Mouse (Mus musculus) effector memory CD4-positive, alpha-beta T cell, adult 5 months (primary cell): Measurements from ENCODE around the gene Lrp2. TPM values are rescaled to one million over a fixed set of nuclear protein-coding genes. Genes with fewer than 3 reads are reported as not detected.

Source experiments
- polyA plus RNA-seq: library from polyadenylated mRNA; unstranded; fragments of 100-300 nt; shearing (Covaris generic); gene quantifications from one replicate; pipeline ENCODE4 v1.2.1, GENCODE M21; 2017

Lrp2 gene
- not detected for polyA plus RNA-seq

GRCm38 (mm10) chr2:69585886-69586398 lies at the start of gene Lrp2:
Gene Lrp2 (minus strand): TSS chr2:69586065.

GRCm38 (mm10) chr2:69380281-69380680 lies 205.6 kb downstream of the Lrp2 start, which contains the start of gene Dhrs9:
Gene Dhrs9 (plus strand): TSS chr2:69380445.

Other genes starting within 250 kb of the Lrp2 start
- gene Abcb11, start 243.4 kb downstream of the Lrp2 start, polyA plus RNA-seq, result not detected
- gene Dhrs9, start 205.6 kb downstream of the Lrp2 start, polyA plus RNA-seq, result 0.31 TPM
- gene Bbs5, start 61.1 kb upstream of the Lrp2 start, polyA plus RNA-seq, result 0.67 TPM
- gene Klhl41, start 84.1 kb upstream of the Lrp2 start, polyA plus RNA-seq, result not detected
- gene Fastkd1, start 127.5 kb upstream of the Lrp2 start, polyA plus RNA-seq, result 9.9 TPM
- 218 TPM for gene Ppig, start 136.5 kb upstream of the Lrp2 start, polyA plus RNA-seq
- gene Ccdc173, start 203.5 kb upstream of the Lrp2 start, polyA plus RNA-seq, result 0.27 TPM
- gene Phospho2, start 203.6 kb upstream of the Lrp2 start, polyA plus RNA-seq, result 20.6 TPM
- not detected for gene Klhl23, start 235.9 kb upstream of the Lrp2 start, polyA plus RNA-seq